Mouse (Mus musculus) lung, postnatal 0 days (tissue): ENCODE measurements at regions not wholly inside any gene's neighbourhood (a gene's known extent, or its start where the extent isn't known, plus 50 kb on each side); places are given as distances from the start of the nearest gene placed in this dataset.
"Not testable (repeated sequence)": the region's sequence is repeated elsewhere in the genome, so short reads cannot be mapped to it uniquely, and the experiment has no call there.

Experiments used
- ATAC-seq: fragments of 200-750 bp; cut with Nextera tagmentation; 2 replicates; pipeline ENCODE4 v1.8.0; 2017; ENCODE audit warnings: moderate library complexity
- DNase-seq: peaks from one replicate; pipeline ENCODE4 v3.0.0-alpha.2; 2016; ENCODE audit warnings: low spot score
- H3K27ac ChIP-seq: fragments of 300-500 bp; sonication (generic); 2 replicates; pipeline ENCODE4 v1.5.1; 2014; ENCODE audit warnings: antibody characterized with exemption, mild to moderate bottlenecking, low read length, mixed read lengths
- H3K27me3 ChIP-seq: fragments of 300-500 bp; sonication (generic); replicated peaks from 2 replicates; pipeline ENCODE4 v1.6.1; 2014; ENCODE audit warnings: low read length, mixed read lengths; ENCODE audit not compliant: insufficient read depth
- H3K36me3 ChIP-seq: fragments of 300-500 bp; sonication (generic); 2 replicates; pipeline ENCODE4 v1.6.1; 2014; ENCODE audit warnings: low read length, mixed read lengths; ENCODE audit not compliant: insufficient read depth
- H3K4me1 ChIP-seq: fragments of 300-500 bp; sonication (generic); 2 replicates; pipeline ENCODE4 v1.6.1; 2014; ENCODE audit warnings: antibody characterized with exemption, low read depth, low read length, mixed read lengths; ENCODE audit not compliant: insufficient read depth
- H3K4me2 ChIP-seq: fragments of 300-500 bp; sonication (generic); replicated peaks from 2 replicates; pipeline ENCODE4 v1.6.1; 2014; ENCODE audit warnings: low read depth, mild to moderate bottlenecking, low read length, moderate library complexity, mixed read lengths
- H3K4me3 ChIP-seq: fragments of 300-500 bp; sonication (generic); 2 replicates; pipeline ENCODE4 v1.5.1; 2014; ENCODE audit warnings: low read depth, low read length
- H3K9ac ChIP-seq: fragments of 300-500 bp; sonication (generic); replicated peaks from 2 replicates; pipeline ENCODE4 v1.6.1; 2014; ENCODE audit warnings: low read depth, mild to moderate bottlenecking
- H3K9me3 ChIP-seq: fragments of 300-500 bp; sonication (generic); 2 replicates; pipeline ENCODE4 v1.6.1; 2016; ENCODE audit warnings: low read length, mixed read lengths
- CTCF ChIP-seq: IDR thresholded peaks from 2 replicates; pipeline ENCODE4 v1.5.1; 2016; ENCODE audit warnings: antibody characterized with exemption, mild to moderate bottlenecking
- EP300 ChIP-seq: IDR thresholded peaks from 2 replicates; pipeline ENCODE4 v1.6.1; 2016; ENCODE audit warnings: antibody characterized with exemption, mild to moderate bottlenecking, control low read depth
- WGBS: fragments of 180-500 bp; shearing (Covaris S2); extraction: QIAGEN DNeasy Blood & Tissue Kit; methylation state at CpG from one replicate; pipeline ENCODE4 v1.1.7; 2014; 5-methylcytosine and 5-hydroxymethylcytosine counted together

DNA sequence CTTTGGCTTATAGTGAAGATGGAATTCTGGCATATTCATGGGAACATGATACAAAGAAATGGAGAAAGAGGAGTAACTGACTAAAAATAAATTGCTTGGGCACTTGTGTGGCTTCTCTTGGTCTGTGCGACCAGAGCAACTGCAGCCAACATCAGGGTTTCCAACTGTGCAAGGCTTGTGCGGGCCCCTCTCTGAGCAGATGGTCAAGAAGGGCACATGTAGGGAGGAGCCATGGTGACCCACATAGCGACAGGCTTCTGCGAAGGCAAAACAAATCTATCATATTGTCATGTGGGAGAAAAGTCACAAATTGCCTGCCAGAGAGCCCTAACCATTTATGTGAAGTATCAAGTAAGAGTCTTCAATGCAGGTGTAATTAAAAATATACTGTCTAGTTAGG lies 321.6 kb downstream of the Grxcr1 start:
- Histone ChIP-seq H3K27me3 (no peaks in the 10 kb centered on the region), H3K9me3 (no peaks in the 10 kb centered on the region), H3K36me3 (no peaks in the 10 kb centered on the region), H3K4me1 (no peaks in the 10 kb centered on the region), H3K4me3 (no peak overlapping the region), H3K27ac (no peak overlapping the region), H3K9ac (no peak overlapping the region), H3K4me2 (no peak overlapping the region)
- WGBS = 76% methylated on average over 4 of the region's 4 CpGs
- no peak for DNase-seq
- no peak for ATAC-seq
- TF ChIP-seq EP300 (no peak), CTCF (no peak)

- not testable (repeated sequence) for ATAC-seq, H3K4me1 ChIP-seq, H3K9me3 ChIP-seq, H3K9ac ChIP-seq, H3K36me3 ChIP-seq, H3K27ac ChIP-seq, H3K27me3 ChIP-seq, DNase-seq, H3K4me3 ChIP-seq, H3K4me2 ChIP-seq
- WGBS = 56% methylated on average over 3 of the region's 3 CpGs
These were observed 322.2 kb downstream of the Grxcr1 start for GRCm38 (mm10) chr5:68353816-68354215.

DNA sequence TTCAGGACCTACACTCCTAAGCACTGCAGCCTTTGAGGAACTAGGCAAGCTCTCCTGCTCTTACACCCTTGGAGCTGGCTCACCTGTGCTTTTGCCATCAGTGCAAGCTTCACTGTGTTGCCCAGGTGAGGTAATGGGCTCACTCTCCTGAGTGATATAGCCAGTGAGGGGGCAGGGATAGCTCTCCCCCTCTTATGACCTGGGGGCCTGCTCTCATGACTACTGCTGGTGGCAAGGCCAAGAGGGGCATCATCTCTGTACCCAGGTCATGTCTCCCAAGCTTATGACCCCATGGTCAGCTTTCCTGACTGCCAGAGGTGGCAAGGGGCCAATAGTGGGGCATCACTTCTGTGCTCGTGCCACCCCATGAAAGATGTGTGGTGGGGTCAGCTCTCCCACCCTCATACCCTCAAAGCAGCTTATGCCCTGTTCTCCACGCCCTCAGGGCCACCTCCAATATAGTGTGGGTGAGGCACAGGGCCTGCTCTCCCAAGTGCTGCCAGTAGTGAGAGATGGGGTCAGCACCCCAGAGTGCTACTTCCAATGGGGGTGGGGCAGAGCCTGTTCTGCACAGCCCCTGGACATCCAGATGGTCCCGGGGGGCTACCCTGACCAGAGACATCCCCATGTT lies 330.1 kb downstream of the Grxcr1 start:
- no peak overlapping the region for H3K4me3 ChIP-seq
- H3K9me3 ChIP-seq = no peaks in the 10 kb centered on the region
- no peak overlapping the region for H3K27ac ChIP-seq
- H3K36me3 ChIP-seq = no peaks in the 10 kb centered on the region
- DNase-seq = no peak
- no peak overlapping the region for H3K4me2 ChIP-seq
- TF ChIP-seq EP300 (no peak), CTCF (no peak)
- H3K27me3 ChIP-seq = no peaks in the 10 kb centered on the region
- no peak for ATAC-seq
- no peak overlapping the region for H3K9ac ChIP-seq
- 58% methylated on average over 3 of the region's 3 CpGs for WGBS
- H3K4me1 ChIP-seq = no peaks in the 10 kb centered on the region

- H3K4me3 ChIP-seq = no peak overlapping the region
- no peaks in the 10 kb centered on the region for H3K27me3 ChIP-seq
- no peaks in the 10 kb centered on the region for H3K4me1 ChIP-seq
- no peak; the same call in 1 of the 2 replicates for ATAC-seq
- 54% methylated on average over 2 of the region's 2 CpGs for WGBS
- H3K27ac ChIP-seq = no peak overlapping the region
- H3K36me3 ChIP-seq = no peaks in the 10 kb centered on the region
- no peaks in the 10 kb centered on the region for H3K9me3 ChIP-seq
- no peak overlapping the region for H3K9ac ChIP-seq
- TF ChIP-seq EP300 (no peak), CTCF (no peak)
- peak; percentile 14 for DNase-seq
- H3K4me2 ChIP-seq = no peak overlapping the region
These were observed 341.4 kb downstream of the Grxcr1 start for GRCm38 (mm10) chr5:68373082-68373481.
